Mouse (Mus musculus): ENCODE measurements around the gene Ube2g2.

Ube2g2 gene

GRCm38 (mm10) chr10:77605908-77606826 is 15.9 kb upstream of the Ube2g2 start, which contains the start of the genes Sumo3 and Gm49325:
Gene Sumo3 (plus strand): TSS chr10:77606097.
Gene Gm49325 (plus strand): TSS chr10:77606197.
- DNase-seq (ENCODE audit: low read depth, low spot score) = peak; percentile 88

- DNase-seq (ENCODE audit: low read depth, low spot score) = no peak
These were observed 15.2 kb upstream of the Ube2g2 start for GRCm38 (mm10) chr10:77606855-77607254.

GRCm38 (mm10) chr10:77607441-77607840 is 14.6 kb upstream of the Ube2g2 start:
- DNase-seq (ENCODE audit: low read depth, low spot score) = no peak

GRCm38 (mm10) chr10:77608589-77608988 is 13.5 kb upstream of the Ube2g2 start:
- DNase-seq (ENCODE audit: low read depth, low spot score) = no peak

- DNase-seq (ENCODE audit: low read depth, low spot score) = no peak
These were observed 11.7 kb upstream of the Ube2g2 start for GRCm38 (mm10) chr10:77610221-77610961.

- DNase-seq (ENCODE audit: low read depth, low spot score) = no peak
These were observed 8.7 kb upstream of the Ube2g2 start for GRCm38 (mm10) chr10:77613409-77613808.

GRCm38 (mm10) chr10:77615647-77616046 is 6.4 kb upstream of the Ube2g2 start:
- DNase-seq (ENCODE audit: low read depth, low spot score) = no peak

GRCm38 (mm10) chr10:77616166-77616565 is 5.9 kb upstream of the Ube2g2 start:
- no peak for DNase-seq (ENCODE audit: low read depth, low spot score)

- DNase-seq (ENCODE audit: low read depth, low spot score) = no peak
These were observed 5.1 kb upstream of the Ube2g2 start for GRCm38 (mm10) chr10:77616926-77617325.

GRCm38 (mm10) chr10:77621546-77621945 is 529 bp upstream of the Ube2g2 start:
- no peak for DNase-seq (ENCODE audit: low read depth, low spot score)

GRCm38 (mm10) chr10:77623069-77623492 is 1.0 kb downstream of the Ube2g2 start:
- DNase-seq (ENCODE audit: low read depth, low spot score) = no peak

GRCm38 (mm10) chr10:77623639-77624400 is 1.7 kb downstream of the Ube2g2 start:
- DNase-seq (ENCODE audit: low read depth, low spot score) = no peak

GRCm38 (mm10) chr10:77624570-77624995 is 2.5 kb downstream of the Ube2g2 start:
- no peak for DNase-seq (ENCODE audit: low read depth, low spot score)

- no peak for DNase-seq (ENCODE audit: low read depth, low spot score)
These were observed 4.0 kb downstream of the Ube2g2 start for GRCm38 (mm10) chr10:77626036-77626435.

- no peak for DNase-seq (ENCODE audit: low read depth, low spot score)
These were observed 4.5 kb downstream of the Ube2g2 start for GRCm38 (mm10) chr10:77626591-77626990.

GRCm38 (mm10) chr10:77627497-77627896 is 5.4 kb downstream of the Ube2g2 start:
- peak; percentile 84 for DNase-seq (ENCODE audit: low read depth, low spot score)

GRCm38 (mm10) chr10:77629163-77629562 is 7.1 kb downstream of the Ube2g2 start:
- DNase-seq (ENCODE audit: low read depth, low spot score) = no peak

GRCm38 (mm10) chr10:77629970-77630369 is 7.9 kb downstream of the Ube2g2 start:
- DNase-seq (ENCODE audit: low read depth, low spot score) = no peak

- no peak for DNase-seq (ENCODE audit: low read depth, low spot score)
These were observed 11.9 kb downstream of the Ube2g2 start for GRCm38 (mm10) chr10:77634016-77634415.

GRCm38 (mm10) chr10:77634452-77635231 is 12.6 kb downstream of the Ube2g2 start:
- no peak for DNase-seq (ENCODE audit: low read depth, low spot score)
